Mouse (Mus musculus) right cerebral cortex, postnatal 10 days (tissue): ENCODE measurements around the gene Irak4.

Experiments used
- DNase-seq, 2 experiments: peaks; one replicate each; pipeline ENCODE4 v3.0.0; 2021; ENCODE audit warnings: low spot score in 2 of 2

The Irak4 gene

DNA sequence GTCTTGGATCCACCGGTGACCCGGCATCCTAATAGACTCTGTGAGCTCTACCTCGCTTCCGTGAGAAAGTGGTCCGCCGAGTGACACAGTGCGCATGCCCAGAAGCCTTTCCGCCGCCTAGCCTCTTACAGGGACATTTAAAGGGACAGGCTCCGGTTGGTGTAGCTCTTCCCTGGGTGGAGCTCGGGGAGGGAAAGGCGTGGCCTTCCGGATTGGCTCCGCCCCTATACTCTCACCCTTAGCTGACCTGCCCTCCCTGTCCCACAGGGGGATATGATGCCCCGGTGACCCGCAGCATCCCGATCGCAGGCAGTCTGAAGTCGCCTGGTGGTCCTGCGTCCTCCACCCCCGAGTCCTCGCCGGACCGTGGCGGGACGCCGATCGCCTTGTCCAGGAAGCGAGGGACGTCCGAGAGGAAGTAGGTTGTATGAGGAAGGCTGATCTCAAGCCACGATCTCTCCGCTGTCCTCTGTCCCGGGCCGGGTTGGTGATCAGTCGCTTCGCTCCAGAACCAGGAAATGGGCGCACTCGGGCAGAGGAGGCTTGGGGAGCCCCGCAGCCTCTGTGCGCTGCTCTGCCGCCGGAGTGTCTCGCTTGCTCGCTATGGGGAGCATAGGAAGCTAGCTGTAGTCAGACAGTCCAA is at the start of gene Irak4, which contains the start of gene Pus7l:
Gene Irak4 (plus strand): TSS at position 235 of the 643 bp plus-strand sequence.
Gene Pus7l (minus strand): TSS at position 139 of the 643 bp plus-strand sequence.
- peak; percentile 94 to 95 for DNase-seq

DNA sequence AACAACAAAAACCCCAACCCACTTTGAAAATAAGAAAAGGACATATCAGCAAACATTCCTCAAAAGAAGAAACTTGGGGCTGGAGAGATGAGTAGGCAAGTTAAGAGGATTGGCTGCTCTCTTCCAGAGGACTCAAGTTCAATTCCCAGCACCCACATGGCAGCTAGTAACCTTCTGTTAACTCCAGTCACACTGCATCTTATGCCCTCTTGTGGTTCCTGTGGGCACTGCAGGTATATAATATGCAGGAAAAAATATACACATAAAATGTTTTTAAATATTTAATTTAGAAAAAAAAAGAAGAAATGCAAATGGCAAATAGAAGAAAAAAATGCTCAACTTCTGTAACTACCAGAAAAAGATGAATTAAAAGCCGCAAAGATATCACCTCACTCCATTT is 49.0 kb upstream of the Irak4 start:
- DNase-seq = no peak

DNA sequence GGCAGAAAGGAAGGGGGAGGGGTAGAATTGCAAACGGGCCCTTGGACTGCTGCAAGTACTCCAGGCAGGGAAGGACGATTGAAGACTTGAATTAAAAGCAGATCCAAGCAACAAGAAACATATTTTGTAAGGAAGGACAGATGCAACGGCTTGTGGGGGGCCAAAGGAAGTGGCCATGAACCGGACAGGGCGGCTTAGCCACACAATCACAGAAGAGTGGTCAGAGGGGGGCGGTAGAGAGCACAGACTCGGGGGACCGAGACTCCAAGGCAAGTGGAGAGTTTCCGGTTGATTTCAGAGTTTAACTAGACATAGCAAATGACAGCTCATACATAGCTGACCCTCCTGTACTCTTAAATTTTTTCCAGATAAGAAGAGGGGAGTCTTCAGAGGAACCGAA is 47.5 kb upstream of the Irak4 start:
- no peak for DNase-seq

GRCm38 (mm10) chr15:94499260-94499659 is 44.2 kb upstream of the Irak4 start:
- DNase-seq = no peak

GRCm38 (mm10) chr15:94503451-94504215 is 39.8 kb upstream of the Irak4 start:
- DNase-seq = no peak

DNA sequence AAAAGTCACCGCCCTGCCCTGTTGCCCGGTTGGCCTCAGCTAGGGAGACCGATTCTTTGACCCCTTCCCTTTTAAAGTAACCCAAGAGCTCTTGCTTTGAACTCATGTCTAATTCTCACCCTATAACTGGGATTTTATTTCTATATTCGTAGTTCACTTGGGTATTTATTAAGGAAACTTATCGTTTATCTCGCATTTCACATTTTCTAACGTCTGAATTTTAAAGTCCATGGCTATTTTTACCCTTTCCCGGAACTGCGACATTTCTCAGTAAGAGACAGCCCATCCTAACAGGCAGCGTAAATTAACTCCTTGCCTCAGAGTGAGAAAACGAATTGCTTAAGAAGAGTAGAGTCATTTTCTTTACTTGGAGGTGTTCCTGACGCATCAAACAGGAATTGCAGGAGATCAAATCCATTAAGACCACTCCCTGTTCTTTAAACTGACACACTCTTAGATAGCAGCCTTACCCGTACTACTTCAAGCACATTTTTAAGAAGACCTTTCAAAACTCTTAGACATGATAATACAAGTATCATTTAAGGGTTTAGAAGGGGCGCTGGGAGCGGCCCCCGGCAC is 25.4 kb upstream of the Irak4 start:
- no peak for DNase-seq

GRCm38 (mm10) chr15:94520205-94520900 is 23.1 kb upstream of the Irak4 start:
- peak in 1 of 2 experiments; percentile 47 for DNase-seq

GRCm38 (mm10) chr15:94520959-94521358 is 22.5 kb upstream of the Irak4 start:
- DNase-seq = no peak

DNA sequence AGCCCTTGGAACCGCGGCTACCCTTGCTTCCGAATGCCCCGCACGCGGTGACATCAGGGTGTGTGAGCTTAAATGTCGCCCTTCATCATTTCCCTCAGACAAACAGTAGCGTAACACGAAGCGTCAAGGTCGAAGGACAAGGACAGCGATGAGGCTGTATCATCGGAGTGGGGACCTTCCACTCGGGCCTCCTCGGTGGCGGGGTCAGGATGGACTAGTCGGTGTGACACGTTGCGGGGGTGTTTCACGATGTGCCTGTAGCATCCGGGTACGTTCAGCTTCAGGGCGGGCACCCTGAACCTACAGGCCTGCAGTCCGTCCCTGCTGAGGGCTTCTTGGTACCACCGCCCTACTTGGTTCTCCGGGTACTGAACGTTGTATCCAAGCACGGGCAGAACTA is 20.2 kb upstream of the Irak4 start:
- no peak for DNase-seq

- no peak for DNase-seq
Observed at GRCm38 (mm10) chr15:94524956-94525355, 18.5 kb upstream of the Irak4 start.

- no peak for DNase-seq
Observed at GRCm38 (mm10) chr15:94530519-94530918, 12.9 kb upstream of the Irak4 start.

- no peak for DNase-seq
Observed at GRCm38 (mm10) chr15:94532306-94532705, 11.1 kb upstream of the Irak4 start.

DNA sequence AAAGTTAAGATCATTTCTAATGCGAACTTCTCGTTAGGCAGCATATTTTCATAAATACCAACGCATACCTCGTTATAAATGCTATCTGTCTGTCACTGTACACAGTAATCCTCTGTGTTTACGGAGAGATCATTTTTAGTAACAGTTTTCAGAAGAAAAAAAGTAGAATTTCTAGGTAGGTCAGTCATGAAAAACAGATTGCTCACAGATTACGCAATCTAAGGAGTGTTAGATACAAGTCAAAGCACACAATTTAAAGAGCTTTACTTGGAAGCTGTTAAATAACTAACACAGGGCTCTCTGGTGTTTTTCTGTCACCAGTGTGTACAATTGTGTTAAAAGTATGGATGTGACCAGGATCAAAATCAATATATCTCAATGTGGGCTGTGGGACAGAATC is 10.5 kb upstream of the Irak4 start:
- no peak for DNase-seq

DNA sequence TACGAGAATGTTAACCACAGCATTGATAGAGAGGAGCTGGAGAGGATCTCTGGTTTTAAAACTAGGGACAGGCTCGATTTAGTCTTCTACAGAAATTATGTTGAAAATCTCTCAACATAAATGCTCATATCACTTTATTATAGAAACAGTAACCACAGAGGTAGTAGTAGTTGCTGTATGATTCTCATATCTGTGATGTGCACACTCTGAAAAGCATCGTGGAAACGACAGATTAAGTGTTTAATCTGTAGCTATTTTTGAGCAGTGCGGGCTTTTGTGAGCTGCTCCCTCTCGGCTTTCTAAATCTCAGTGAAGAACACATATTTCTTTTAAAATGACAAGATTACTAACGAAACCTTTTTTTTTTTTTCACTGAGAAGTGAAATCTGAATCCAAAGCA is 7.9 kb upstream of the Irak4 start:
- no peak for DNase-seq

DNA sequence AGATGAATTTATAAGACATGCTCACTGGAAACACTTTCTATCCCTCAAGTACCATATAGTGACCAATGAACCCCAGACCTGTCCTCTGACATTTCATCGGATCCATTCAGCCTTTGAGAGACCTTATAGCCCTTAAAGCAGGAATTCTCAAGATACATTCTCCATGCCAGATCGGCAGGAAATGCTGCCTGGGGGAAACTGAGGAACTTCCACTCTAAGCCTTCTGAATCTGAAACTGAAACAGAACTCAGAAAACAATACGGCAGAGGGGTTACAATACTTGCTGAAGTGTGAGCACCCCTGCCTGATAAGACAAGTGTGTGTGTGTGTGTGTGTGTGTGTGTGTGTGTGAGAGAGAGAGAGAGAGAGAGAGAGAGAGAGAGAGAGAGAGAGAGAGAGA is 4.1 kb upstream of the Irak4 start:
- no peak for DNase-seq

DNA sequence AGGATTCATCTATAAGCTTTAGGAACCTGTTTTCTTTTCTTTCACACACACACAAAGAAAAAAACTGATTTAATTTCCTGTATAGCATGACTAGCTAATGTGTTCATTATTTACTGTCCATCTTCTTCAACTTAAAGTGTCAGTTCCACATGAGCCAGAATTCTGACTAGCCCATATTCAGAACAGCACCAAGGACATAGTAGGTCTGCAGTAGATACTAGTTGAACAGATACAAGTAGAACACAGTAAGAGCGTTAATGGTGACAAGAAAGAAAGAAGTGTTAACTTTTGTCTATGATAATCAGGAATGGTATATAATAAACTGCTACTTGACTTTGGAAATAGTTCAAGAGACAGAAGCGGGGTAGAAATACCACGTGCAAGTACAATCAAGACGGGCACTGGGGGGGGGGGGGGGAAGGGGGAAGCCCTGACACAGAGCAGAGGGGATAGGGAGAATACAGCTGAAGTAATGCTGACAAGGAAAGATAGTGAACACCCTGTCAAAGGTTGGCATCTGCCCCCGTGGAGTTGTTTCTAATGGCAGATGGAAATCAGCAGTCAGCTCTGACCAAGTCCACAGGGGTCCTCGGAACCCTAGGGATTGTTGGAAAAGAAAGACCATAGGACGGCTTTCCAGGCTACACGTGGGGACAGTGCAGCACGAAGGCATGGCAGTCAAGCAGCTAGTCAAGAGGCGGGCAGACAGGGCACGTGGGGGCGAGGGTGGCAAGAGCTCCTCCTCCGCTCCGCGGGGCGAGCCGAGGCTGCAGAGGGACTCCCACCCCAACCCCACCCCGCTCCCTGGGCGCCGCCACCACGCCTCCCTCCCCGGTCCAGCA is 655 bp upstream of the Irak4 start:
- no peak for DNase-seq

DNA sequence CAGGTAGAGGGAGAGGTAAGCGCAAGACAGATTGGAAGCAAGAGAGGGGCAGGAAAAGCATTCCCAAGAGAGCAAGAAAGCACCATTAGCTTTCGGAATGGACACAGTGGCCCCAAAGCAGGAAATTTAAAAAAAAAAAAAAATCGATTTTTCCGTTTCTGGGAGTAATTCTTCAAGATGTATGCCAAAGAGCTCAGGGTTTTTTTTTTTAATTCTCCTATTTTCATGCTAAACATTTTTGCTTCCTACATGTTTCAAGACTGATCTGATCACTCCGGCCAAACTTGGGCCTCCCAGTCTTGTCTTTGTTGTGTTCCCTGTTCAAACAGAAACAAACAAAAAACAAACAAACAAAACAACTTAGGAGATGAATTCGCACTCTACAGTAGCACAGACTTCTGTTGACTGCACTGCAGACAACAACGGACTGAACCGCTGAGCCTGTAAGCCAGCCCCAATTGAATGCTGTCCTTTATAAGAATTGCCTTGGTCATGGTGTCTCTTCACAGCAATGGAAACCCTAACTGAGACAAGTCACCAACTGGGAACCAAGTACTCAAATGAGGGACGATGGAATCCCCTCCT is 701 bp downstream of the Irak4 start:
- DNase-seq = no peak

DNA sequence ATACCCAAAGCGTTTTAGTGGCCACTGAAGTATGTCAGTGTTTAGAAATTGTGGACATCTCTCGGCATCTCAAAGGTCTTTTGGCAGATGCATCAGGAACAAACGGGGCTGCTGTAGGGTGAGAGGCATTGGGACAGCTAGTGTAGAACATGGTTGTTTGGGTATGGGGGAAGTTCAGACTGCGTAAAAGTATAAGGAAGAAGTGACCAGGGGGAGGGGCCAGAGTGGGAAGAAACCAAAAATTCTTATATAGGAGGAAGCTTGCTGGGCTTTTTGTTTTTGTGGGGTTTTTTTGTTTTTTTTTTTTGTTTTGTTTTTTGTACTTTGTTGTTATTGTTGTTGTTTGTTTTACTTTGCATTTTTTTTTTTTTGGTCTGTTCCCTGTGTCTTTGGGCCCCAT is 1.4 kb downstream of the Irak4 start:
- no peak for DNase-seq

- DNase-seq = no peak
Observed at GRCm38 (mm10) chr15:94553536-94553935, 10.1 kb downstream of the Irak4 start.

GRCm38 (mm10) chr15:94557442-94557841 is 14.0 kb downstream of the Irak4 start:
- peak; percentile 89 to 93 for DNase-seq
